Mouse (Mus musculus) olfactory bulb, adult 2 months (tissue): Measurements from ENCODE around the gene Slc7a8. TPM values are rescaled to one million over a fixed set of nuclear protein-coding genes. Genes with fewer than 3 reads are reported as not detected.
A peak's percentile ranks its signal among the peaks of the same experiment; 100 is the strongest.

ENCODE experiments used
- H3K27ac ChIP-seq: fragments of 200-500 bp; 2 replicates; pipeline ENCODE4 v1.5.1; 2012; ENCODE audit warnings: low read depth, low read length; ENCODE audit not compliant: insufficient read depth
- H3K4me1 ChIP-seq: fragments of 200-500 bp; 2 replicates; pipeline ENCODE4 v1.6.1; 2012; ENCODE audit warnings: low read length; ENCODE audit not compliant: control insufficient read depth, insufficient read depth
- H3K4me3 ChIP-seq: fragments of 200-500 bp; 2 replicates; pipeline ENCODE4 v1.5.1; 2012; ENCODE audit warnings: mild to moderate bottlenecking, low read depth, low read length, moderate library complexity; ENCODE audit not compliant: insufficient read depth
- CTCF ChIP-seq: fragments of 200-500 bp; IDR thresholded peaks from 2 replicates; pipeline ENCODE4 v1.5.1; 2012; ENCODE audit warnings: low read depth, mild to moderate bottlenecking, low read length, moderate library complexity; ENCODE audit not compliant: insufficient read depth
- POLR2A ChIP-seq: fragments of 200-500 bp; IDR thresholded peaks from 2 replicates; pipeline ENCODE4 v1.6.1; 2012; ENCODE audit warnings: mild to moderate bottlenecking, low read depth, low read length, moderate library complexity; ENCODE audit not compliant: insufficient read depth
- WGBS: fragments of 180-500 bp; shearing (Covaris S2); methylation state at CpG from one replicate; pipeline ENCODE4 v1.1.7; 2018; 5-methylcytosine and 5-hydroxymethylcytosine counted together
- polyA plus RNA-seq: library from polyadenylated mRNA; stranded (reverse); fragments of >200 nt; gene quantifications from 2 replicates; pipeline ENCODE4 v1.2.4, GENCODE M21; 2012; ENCODE audit warnings: low replicate concordance; ENCODE audit not compliant: missing spikeins, insufficient read depth, insufficient read length

The Slc7a8 gene
- polyA plus RNA-seq, 1 experiment, result not detected

DNA sequence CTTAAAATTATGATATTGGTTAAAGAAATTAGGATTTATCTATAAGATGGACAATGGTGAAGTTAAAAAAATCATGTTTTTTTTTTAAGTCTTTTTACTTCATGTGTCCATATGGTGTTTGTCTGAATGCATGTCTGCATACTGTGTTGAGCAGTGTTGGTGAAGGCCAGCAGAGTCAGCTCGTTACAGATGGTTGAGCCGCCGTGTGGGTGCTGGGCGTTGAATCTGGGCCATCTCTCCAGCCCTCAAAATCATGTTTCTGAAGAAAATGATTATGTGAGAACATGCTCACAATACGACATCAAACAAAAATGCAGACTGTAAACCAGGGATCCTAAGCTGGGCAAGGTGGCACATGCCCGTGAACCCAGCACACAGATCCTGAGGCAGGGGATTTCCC is 51.4 kb downstream of the Slc7a8 start:
- no peak overlapping the region for H3K4me3 ChIP-seq
- TF ChIP-seq POLR2A, result no peak
- no peak overlapping the region for H3K27ac ChIP-seq
- WGBS, result 89% methylated on average over 6 of the region's 6 CpGs
- H3K4me1 ChIP-seq, result peaks cover 12% of the 10 kb centered on the region

DNA sequence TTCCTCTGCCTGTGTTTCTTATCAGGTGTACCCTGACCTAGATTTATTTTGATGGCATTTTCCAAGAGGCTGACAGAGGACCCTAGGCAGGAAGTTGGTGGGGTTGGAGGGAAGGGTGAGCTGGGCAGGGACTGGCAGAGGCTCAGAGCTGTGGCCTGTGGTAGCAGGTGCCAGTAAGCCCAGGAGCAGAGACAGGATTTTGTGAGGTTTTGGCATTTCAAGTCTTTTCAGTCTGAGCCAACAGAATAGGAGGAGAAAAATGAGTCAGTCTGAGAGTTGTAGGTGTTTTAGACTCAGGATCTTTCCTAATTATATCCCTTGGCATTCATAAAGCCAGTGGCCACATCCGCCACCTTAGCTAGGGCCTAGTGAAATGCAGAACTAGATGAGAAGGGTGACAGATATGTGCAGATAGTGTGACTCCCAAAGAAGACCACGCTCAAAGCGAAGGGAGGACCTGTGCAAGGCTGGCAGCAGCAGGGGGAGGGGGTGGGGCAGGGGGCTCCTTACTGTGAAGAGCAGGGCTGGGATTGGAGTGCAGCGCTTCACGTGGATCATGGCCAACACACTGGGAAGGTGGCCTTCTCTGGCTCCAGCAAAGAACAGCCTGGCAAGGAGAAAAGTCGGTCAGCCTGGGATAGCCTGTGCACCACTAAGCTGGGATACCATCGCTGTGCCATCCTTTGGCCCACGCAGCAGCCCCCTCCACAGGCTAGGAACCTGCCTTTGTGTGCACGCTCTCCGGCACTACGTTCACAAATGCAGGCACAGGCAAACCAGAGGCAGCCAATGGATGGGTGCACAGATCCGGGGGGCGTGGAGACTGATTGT is 52.7 kb downstream of the Slc7a8 start:
- Histone ChIP-seq H3K27ac (no peak overlapping the region), H3K4me3 (no peak overlapping the region), H3K4me1 (peaks cover 10% of the 10 kb centered on the region)
- 64% methylated on average over 13 of the region's 13 CpGs for WGBS
- no peak for TF ChIP-seq POLR2A
- no peak for TF ChIP-seq CTCF

DNA sequence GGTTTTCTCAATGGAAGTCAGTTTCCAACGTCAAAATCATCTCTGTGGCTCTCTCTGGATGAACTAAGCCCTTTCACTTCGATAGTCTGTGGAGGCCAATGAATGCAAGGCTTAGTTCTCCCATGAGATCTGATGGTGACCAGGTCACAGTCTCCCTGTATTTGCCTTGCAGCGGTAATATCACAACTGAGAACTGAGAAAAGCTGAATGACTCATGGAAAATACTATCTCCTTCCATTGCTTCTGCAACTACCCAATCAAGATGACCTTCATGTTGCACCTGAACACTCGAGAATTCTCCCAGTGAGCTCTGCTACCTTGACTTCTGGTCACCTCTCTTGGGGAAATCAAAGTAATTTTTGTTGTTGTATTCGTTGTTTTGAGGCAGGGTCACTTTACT is 54.2 kb downstream of the Slc7a8 start:
- WGBS, result 79% methylated on average over 5 of the region's 5 CpGs
- H3K27ac ChIP-seq, result no peak overlapping the region

DNA sequence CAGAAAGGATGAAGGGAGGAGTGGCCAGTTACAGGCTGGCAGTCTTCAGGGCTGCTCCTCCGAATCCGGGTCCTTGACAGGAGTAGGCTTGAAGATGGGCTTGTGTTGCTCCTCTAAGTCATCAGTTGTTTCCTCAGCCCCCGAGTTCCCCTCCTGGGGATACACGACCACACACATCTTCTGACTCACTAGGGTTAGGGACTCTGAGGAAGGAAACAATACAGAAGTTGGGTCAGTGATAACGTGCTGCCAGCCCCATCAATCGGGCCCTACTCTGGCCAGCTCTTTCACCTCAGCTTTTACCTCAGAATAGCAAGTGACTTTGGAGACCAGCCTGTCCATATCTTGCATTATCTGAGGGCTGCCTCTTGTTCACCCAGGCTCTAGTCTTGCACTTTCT is 57.7 kb downstream of the Slc7a8 start:
- Histone ChIP-seq H3K27ac (no peak overlapping the region), H3K4me1 (peaks cover 2% of the 10 kb centered on the region; the same call in 1 of the 2 replicates), H3K4me3 (no peak overlapping the region)
- TF ChIP-seq CTCF (no peak), POLR2A (no peak)
- 64% methylated on average over 6 of the region's 6 CpGs for WGBS

More for the DNA sequence above, 54.2 kb downstream of the Slc7a8 start:
- Histone ChIP-seq H3K4me3 (no peak overlapping the region), H3K4me1 (peaks cover 10% of the 10 kb centered on the region)
- TF ChIP-seq POLR2A, result no peak
- TF ChIP-seq CTCF, result no peak

DNA sequence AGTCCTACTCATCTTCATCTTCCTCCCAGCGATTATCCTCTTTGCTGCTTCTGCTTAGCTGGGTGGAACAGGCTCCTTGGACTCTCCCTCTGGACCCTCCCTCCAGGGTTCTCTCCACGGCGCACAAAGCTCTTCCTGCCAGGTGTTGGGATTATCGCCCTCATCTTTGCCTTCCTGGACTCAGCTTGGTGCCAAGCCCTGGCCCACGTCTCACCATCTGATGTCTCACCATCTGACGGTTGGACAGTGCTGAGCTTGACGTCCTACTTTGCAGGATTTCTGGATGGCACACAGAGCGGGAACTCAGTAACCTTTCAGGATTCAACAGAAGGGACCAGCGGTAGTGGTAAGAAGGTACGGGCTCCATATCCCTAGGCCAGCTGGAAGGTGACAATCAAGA is 60.0 kb downstream of the Slc7a8 start:
- WGBS, result 84% methylated on average over 10 of the region's 10 CpGs
- no peak for TF ChIP-seq CTCF
- TF ChIP-seq POLR2A, result no peak
- no peak overlapping the region for H3K4me3 ChIP-seq
- no peaks in the 10 kb centered on the region for H3K4me1 ChIP-seq
- H3K27ac ChIP-seq, result no peak overlapping the region

DNA sequence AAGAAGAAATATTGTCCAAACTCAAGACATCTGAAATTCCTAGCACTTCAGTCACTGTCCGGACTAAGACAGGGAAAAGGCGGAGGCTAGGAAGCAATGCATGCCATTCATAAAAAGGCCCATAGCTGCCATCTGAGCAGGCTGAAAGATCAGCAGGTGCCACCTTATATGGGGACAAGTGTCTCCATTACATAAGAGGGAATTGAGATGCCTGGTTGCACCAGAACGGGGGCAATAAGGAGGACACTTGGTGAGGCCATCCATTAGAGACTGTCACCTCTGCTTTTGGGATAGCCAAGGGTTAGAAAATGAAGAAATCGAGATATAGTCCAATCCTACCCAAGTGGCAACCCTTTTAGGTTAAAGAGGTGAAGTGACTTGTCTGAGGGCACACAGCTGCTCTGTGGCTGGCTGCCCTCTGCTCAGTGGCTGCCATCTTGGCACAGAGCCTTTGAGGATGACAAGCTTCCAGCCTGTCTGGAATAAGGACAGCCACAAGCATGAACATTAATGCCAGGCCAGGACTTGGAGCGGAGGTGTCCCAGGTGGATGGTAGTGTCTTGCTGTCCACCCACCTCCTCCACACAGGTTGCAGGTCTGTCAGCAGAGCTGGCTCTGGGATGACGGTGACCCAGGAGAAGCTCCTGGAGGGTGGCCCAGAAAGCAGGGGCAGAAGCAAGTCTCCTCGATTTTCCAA is 60.9 kb downstream of the Slc7a8 start:
- Histone ChIP-seq H3K4me3 (no peak overlapping the region), H3K27ac (no peak overlapping the region), H3K4me1 (no peaks in the 10 kb centered on the region)
- 89% methylated on average over 7 of the region's 7 CpGs for WGBS
- TF ChIP-seq POLR2A, result no peak
- no peak for TF ChIP-seq CTCF

DNA sequence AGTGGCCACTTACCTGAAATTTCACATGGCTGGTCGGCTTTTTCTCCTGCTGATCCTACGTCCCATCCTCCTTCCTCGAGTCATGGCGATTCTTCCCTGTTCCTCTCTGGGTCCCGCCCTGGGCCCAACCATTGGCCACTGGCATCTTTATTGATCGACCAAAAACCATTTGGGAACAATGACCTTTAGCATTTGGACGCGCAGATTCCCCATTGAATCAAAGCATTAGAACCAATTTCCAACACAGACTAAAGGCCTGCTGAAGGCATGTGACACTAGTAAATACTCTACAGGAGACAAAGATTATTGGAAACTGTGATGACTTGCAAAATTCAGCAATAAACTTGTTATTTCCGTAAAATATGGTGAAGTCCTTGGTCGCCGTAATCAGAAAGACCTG is 61.7 kb downstream of the Slc7a8 start:
- WGBS, result 96% methylated on average over 11 of the region's 11 CpGs
- TF ChIP-seq CTCF (no peak), POLR2A (no peak)
- H3K4me1 ChIP-seq, result no peaks in the 10 kb centered on the region
- no peak overlapping the region for H3K27ac ChIP-seq
- H3K4me3 ChIP-seq, result no peak overlapping the region

DNA sequence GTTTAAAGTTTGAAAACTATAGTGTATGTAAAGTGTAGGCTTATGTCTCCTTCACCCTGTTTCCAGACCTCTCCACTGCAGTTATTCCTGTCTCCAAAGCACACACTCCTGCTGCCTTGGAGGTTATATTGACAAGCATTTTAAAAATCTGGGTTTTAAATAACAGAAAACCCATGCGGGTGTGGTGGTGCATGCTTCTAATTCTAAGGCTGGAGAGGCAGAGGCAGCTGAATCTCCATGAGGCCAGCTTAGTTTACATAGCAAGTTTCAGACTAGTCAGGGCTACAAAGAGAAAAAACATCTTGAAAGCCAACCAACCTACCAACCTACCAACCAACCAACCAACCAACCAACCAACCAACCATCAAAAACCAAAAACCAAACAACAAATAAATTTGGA is 66.3 kb downstream of the Slc7a8 start:
- TF ChIP-seq POLR2A (no peak), CTCF (no peak)
- H3K4me1 ChIP-seq, result peaks cover 6% of the 10 kb centered on the region
- 55% methylated on average over 1 of the region's 1 CpGs for WGBS
- H3K27ac ChIP-seq, result no peak overlapping the region
- no peak overlapping the region for H3K4me3 ChIP-seq

DNA sequence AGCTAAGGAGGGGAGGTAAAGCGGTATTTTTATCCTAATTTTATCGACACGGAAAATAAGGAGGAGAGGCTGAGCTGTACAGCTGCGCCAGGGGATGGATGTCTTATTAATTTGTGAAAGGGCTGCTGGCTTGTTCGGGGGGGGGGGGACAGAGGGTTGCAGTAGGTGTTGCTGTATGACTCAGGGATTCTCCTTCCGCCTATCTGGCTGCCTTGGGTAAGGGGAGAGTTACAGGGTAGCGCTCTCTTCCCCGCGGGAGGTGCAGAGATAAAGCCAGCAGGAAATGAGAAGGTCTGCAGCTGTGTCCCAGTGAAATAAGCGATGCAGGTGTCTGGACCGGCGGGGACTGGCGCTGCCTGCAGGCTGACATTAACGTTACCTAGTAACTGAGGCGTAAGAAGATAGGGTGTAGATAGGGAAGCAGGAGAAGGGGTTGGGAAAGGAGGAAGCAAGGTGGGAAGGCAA is 67.1 kb downstream of the Slc7a8 start:
- no peak overlapping the region for H3K27ac ChIP-seq
- WGBS, result under 1% methylated on average over 15 of the region's 15 CpGs

More for the DNA sequence above, 67.1 kb downstream of the Slc7a8 start:
- Histone ChIP-seq H3K4me1 (peaks cover 6% of the 10 kb centered on the region), H3K4me3 (peak overlapping the region; percentile 42)
- TF ChIP-seq CTCF (no peak), POLR2A (no peak)
